Mouse (Mus musculus): ENCODE data around the gene Gng5. TPM values are rescaled to one million over a fixed set of nuclear protein-coding genes. Genes with fewer than 3 reads are reported as not detected.

Gene Gng5
- 505 and 578 TPM in 2 replicates for polyA plus RNA-seq (2012; rRNA removed)

DNA sequence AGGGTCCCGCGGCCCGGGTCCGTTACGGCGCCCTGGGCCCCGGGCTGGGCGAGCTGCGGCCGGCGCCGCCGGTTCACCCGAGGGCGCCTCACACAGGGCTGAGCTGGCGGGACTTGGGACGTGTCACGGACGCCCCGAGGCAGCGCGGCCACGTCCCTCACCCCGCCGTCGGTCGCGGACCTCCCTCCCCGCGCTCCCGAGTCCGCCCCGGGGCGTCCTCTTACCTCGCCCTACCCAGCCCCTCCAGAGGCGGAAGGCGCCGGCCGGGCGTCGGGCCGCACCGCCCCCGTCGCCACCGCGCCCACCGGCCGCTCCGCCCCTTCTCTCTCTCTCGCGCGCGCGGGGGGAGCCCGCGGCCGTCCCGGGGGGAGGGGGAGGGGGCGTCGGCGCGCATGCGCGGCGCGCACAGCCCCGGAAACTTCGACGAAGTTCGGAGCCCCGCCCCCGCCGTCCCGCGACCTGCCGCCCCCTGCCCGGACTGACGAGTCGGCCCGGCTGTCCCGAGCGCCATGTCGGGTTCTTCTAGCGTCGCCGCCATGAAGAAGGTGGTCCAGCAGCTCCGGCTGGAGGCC, at the start of gene Gng5, which contains the start of gene Spata1:
Gene Gng5, plus strand, starts transcription at position 377 of the 572 bp plus-strand sequence.
Gene Spata1, minus strand, starts transcription at position 323 of the 572 bp plus-strand sequence.
- peak; percentile 67 for DNase-seq (ENCODE audit: low read depth, low spot score)
- WGBS, result 2% methylated on average over 75 of the region's 88 CpGs

DNA sequence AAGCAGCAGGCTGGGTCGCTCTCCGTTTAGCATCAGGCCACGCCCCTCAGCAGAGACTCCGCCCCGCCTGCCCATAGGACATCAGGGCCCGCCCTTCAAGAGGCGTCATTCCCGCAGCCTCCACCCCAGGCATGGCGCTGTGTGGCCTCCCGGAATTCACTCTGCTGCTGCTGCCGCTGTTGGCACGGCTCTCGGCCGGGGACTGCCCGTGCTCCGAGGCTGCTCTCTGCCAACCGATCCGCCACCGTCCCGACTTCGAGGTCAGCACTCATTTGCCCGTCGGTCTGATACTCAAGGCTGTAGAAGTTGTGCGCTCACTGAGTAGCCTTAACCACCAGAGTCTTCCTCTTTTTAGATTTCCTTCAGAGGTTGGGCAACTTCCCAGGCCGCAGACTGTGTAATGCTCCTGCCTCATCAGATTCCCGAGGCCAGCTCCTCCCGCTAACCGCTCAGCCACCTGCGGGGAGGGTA, 49.2 kb upstream of the Gng5 start:
- WGBS, result under 1% methylated on average over 29 of the region's 29 CpGs
- peak; percentile 72 for DNase-seq (ENCODE audit: low read depth, low spot score)

DNA sequence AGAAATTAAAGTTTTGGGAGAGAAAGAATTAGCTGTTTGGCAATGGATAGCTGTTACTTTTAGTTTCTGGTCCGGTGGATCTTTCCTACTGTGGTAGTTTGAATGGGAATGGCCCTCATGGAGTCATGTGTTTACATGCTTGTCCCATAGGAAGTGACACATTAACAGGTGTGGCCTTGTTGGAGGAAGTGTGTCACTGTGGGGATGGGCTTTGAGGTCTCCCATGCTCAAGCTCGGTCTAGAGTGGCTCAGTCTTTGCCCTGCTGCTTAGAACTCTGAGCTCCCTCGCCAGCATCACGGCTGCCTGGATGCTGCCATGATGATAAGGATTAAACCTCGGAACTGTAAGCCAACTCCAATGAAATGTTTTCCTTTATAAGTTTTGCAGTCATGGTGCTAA, 48.2 kb upstream of the Gng5 start:
- no peak for DNase-seq (ENCODE audit: low read depth, low spot score)
- 87% methylated on average over 5 of the region's 5 CpGs for WGBS

DNA sequence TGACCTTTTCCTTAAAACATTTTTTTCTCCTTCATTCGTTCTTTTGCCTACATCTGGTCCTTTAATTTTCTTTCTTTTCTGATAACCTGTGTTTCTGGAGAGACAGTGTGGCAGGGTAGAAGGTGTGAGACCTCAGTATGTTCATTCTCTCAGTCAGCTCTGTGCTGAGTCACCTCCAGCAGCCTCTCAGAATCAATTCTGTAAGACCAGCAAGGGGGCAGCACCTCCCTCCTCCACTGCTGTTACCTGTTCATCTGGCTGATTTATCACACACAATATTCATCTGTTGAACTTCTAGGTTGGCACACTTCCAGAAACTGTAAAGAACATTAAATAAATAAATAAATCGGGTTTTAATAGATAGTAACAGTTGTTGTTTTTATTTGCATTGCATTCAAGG, 36.7 kb upstream of the Gng5 start:
- WGBS, result 44% methylated on average over 2 of the region's 2 CpGs
- DNase-seq (ENCODE audit: low read depth, low spot score), result no peak

DNA sequence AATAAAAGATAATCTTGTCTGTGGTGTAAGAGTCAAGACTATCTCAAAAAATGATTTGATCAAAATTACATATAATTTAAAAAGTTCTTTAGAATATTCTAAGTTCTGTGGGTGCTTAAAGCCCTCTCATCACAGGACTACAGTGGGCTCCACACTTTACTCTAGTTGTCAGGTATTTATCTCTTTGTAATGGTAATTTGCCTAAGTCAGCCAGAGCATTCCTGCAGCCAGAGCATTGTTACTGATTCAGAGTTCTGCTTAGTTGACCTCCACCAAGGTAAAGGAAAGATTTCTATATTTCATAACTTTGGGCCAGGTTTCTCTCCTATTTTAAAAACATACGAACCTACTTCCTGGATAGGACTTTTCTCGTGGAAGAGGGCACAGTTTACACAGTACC, 30.4 kb upstream of the Gng5 start:
- DNase-seq (ENCODE audit: low read depth, low spot score), result no peak
- WGBS, result 62% methylated on average over 2 of the region's 2 CpGs

DNA sequence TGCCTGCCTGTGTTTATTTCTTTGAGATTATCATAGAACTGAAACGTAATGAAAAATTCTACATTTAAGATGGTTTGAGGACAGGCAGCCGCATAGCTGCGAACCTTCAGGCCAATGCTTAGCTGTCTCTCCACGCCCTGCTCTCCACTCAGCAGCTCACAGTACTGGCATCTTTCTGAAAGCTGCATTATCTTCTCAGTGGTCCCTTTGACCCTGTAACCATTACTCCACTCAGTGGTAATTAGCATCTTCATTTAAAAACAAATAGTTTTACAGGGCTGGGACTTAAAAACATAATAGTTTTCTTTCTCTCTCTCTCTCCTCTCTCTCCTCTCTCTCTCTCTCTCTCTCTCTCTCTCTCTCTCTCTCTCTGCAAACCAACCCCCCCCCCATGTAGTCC, 26.9 kb upstream of the Gng5 start:
- DNase-seq (ENCODE audit: low read depth, low spot score), result no peak
- 77% methylated on average over 4 of the region's 4 CpGs for WGBS

DNA sequence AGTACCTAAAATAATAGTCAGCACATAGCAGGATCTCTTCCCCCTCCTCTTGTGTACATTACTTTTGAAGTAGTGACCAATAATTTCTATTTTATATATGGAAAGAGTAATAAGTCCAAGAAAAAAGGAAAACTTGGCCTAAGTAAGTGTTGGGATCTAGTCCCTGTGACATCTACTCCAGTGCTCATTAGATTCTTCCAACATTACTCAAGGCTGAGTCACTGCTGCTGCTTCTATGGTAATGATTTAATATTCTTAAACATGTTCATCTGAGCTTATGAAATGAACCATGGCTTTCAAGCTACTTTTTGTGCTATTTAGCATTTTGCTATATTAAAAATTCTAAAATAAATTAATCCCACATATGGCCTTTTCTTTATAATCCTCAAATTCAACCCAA, 25.9 kb upstream of the Gng5 start:
- DNase-seq (ENCODE audit: low read depth, low spot score), result no peak

DNA sequence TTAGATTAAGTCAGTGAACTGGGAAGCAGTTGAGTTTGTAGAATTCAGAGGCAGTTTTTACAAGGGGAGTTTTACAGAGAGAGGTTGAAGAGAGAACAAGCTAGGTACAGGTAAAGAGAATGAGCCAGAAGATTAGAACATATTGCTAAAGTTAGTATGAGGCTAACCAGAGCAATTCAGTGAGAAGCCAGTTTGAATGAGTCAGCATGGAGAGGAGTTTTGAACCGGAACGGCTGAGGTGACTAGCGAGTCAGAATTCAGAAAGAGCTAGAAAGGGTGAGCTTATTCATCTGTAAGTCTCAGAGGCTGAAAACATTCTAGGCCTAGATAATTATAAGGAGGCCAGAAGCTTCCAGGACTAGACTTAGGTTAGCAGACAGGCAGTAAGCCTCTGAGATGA, 25.2 kb upstream of the Gng5 start:
- DNase-seq (ENCODE audit: low read depth, low spot score), result no peak
- WGBS, result 86% methylated on average over 3 of the region's 3 CpGs

DNA sequence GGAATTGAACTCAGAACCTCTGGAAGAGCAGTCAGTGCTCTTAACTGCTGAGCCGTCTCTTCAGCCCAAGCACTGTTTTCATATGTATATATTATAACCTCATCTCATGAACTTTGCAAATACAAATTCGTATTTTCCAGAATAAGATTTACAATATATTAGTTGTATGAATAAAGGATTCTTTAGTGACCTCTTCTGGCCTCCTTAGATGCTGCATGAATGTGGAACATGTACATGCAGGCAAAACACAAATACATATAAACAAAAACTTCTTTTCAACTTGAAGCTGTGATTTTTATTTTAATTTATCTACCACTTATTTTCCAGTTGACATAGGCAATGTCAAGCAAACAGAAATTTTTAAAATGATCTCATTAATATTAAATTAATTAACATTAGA, 17.6 kb upstream of the Gng5 start:
- WGBS, result 44% methylated on average over 2 of the region's 2 CpGs
- no peak for DNase-seq (ENCODE audit: low read depth, low spot score)

DNA sequence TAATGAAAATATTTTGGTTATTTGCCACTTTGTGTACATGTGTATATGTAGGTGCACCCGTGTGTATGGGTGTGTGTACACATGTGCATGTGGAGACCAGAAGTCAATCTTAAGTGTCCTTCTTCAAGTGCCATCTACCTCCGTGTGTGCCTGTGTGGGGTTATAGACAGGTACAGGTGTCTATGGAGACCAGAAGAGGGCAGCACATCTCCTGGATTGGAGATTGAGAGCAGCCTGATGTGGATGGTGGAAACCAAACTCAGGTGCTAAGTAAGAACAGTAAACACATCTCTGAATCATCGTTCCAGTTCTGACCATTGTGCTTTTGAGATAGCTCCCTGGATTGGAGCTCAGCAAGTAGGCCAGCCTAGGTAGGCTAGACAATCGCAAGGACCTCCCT, 13.1 kb upstream of the Gng5 start:
- no peak for DNase-seq (ENCODE audit: low read depth, low spot score)
- 80% methylated on average over 4 of the region's 4 CpGs for WGBS

DNA sequence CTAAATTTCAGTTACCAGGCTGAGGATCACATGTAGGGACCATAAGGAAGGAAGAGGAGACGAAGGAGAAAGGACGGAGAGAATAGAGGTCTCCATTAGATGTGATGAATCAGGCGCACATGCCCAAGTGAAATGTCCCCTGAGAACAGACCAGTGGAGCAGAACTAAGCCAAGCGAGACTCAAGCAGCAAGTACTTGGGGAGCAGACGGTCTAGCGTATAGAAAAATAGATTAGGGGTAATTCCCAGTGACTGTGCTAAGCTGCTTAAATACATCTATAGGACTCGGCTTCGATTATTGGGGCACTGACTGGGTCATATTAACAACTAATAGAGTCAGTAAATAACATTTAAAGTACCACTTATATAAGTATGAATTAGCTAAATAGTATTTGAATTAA, 4.7 kb upstream of the Gng5 start:
- no peak for DNase-seq (ENCODE audit: low read depth, low spot score)
- 94% methylated on average over 8 of the region's 8 CpGs for WGBS

DNA sequence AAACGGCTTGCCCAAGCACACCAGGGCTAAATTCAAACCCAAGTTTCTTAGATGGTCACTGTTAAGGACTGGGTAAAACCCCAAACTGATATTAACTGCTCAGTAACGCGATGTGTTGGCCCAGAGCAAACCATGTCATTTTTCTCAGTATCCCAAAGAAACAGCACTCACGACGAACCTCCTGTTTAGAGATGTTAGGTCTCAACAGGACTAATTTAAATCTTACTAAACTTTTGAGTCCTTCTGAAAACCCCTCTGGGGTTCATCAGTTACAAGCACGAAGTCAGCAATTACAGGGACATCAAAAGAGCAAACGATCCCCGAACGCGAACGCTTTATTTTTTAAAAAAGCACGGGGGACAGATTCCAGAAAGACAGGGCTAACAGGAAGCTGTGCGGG, 618 bp upstream of the Gng5 start:
- no peak for DNase-seq (ENCODE audit: low read depth, low spot score)
- WGBS, result 2% methylated on average over 13 of the region's 13 CpGs

DNA sequence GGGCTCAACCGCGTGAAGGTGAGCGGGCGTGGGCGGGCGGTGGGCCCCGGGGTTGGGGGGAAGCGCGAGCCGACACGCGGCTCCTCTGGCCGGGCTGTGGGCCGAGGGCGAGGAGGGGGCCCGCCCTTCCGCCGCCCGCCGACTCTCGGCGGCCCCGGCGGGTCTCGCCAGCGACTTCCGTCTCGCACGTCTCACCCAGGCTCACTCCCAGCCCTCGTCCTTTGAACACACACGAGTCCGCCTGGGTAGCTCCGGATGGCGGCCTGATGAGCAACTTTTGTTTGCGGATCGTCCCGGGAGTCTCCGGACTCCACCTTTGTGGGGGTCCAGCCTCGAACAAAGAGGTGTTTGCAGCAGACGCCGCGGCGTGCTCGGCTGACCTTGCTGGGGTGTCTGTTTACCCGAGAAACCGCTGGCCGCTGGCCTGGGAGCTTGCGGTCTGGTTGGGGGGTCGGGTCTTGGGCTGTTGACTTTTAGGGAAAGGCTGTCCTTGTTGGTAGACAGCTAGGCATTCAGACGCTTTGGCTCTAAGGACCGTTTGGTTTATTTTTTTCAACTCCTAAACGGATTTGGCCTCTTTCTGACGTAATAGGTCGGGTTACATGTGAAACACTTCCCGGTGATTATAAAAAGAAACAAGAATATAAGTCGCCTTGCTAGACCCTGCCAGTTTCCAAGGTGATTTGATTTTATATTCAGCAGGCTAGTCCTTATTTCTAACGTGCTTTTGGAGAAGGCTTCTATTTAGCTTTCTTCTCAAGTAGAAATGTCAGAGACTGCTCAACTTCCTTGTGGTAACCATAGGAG, 599 bp downstream of the Gng5 start:
- DNase-seq (ENCODE audit: low read depth, low spot score), result no peak
- 1% methylated on average over 57 of the region's 57 CpGs for WGBS

DNA sequence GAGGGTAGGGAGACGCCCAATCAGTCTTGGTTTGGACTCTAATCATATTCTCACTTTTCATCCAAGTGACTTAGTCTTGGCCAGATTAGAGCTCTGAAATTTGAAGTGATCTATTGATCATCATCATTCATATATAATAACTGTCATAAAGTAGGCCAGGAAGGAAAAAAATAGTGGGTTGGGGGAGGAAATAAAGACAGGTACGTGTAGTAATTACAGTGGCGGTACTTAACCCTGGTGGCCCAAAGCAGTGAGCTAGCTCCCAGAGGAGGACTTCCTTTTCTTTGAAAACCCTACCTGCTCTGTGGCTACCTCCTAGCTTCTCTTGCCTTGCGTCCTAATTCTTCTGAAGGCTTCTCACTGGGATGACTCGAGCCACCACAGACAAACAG, 1.2 kb downstream of the Gng5 start:
- 2% methylated on average over 5 of the region's 5 CpGs for WGBS

DNA sequence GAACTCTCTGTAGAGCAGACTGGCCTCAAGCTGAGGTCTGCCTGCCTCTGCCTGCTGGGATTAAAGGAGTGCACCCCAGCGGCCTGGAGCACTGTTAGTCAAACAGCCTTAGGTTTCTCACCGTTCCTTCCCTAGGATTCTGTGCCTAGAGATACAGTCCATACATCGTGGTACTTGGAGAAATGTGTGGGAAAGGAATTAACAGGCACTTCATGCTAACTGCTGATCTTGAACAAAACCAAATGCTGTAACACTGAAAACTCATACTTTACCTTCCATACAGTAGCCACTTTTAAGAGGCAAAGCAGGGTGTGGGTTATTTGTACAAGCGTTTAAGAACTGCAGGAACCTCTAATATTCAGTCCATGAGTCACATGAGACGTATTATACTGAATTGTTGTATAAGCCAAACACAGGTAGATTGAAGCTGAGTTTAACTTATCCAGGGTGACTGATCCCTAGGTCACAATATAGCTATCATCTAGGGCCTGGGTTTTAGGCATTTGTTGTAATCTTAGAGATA, 2.1 kb downstream of the Gng5 start:
- DNase-seq (ENCODE audit: low read depth, low spot score), result no peak
- 11% methylated on average over 5 of the region's 5 CpGs for WGBS

More for the DNA sequence above, 1.2 kb downstream of the Gng5 start:
- DNase-seq (ENCODE audit: low read depth, low spot score), result no peak

DNA sequence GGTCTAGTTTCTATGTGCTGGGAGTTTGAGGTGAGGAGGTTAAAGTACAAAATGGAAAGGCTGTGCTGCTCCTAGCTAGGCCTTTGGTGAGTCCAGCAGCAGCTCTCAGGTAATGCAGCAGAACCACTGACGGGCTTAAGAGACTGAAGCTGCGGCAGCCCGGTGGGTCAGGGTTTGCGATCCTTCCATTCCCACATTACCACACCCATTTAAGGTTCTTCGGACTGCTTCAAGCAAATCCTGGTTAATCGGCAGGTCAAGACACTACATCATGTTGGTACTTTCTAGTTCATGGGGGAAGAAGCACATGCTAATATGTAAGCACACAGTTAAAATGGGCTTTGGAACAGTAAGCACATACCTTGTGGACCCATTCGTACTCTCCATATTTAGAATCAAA, 7.1 kb downstream of the Gng5 start:
- DNase-seq (ENCODE audit: low read depth, low spot score), result no peak
- 92% methylated on average over 7 of the region's 7 CpGs for WGBS

DNA sequence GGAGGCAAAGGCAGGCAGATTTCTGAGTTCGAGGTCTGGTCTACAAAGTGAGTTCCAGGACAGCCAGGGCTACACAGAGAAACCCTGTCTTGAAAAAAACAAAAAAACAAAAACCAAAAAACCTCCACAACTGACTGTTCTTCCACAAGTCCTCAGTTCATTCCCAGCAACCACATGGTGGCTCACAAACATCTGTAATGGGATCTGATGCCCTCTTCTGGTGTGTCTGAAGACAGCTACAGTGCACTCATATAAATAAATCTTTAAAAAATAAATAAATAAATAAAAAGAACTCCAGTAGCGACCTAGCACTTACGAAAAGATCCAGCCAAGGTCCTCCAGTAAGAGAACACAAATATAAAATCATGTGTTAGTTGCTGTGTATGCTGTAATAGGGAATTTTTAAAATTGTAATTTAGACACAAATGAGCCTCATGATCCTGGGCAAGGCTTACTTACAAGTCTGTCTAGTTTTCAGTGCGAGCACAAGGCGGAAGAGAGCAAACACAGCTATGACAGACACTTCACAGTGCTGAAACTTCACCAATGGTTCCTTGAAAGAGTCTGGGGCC, 20.7 kb downstream of the Gng5 start:
- DNase-seq (ENCODE audit: low read depth, low spot score), result no peak
- 18% methylated on average over 5 of the region's 5 CpGs for WGBS

DNA sequence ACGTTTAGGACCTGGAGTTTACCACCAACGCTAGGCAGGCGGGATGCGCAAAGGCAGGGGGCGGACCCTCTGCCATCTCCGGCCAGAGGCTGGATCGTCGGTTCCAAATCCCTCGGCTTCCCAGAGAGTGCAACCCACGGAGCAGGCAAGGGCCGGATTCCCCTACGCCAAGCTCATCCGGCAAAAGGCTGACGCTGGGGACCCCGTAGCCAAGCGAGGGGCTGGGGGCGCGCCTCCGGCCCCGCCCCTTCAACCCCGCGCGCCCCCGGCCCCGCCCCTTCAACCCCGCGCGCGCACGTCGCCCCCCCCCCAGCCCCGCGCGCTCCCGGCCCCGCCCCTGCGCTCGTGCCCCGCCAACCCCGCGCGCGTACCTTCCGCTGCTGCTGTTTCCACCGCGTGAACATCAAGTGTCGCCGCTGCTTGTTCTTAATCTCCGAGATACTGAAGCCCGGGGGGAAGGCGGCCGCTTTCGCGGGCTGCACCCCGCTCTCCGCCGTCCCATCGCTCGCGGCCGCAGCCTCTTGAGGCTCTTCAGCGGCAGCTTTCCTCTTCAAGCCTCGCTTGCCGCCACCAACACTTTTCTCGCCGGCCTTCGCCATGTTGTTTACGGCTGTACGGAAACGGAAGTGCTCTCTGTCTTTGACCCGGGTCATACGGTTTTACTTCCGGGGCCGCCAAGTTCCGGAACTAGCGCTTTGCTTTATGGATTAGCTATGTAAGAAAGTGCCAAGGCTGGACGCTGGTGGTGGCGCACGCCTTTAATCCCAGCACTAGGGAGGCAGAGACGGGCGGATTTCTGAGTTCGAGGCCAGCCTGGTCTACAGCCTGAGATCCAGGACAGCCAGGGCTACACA, 21.4 kb downstream of the Gng5 start, which contains the start of gene Rpf1:
Gene Rpf1, minus strand, starts transcription at position 632 of the 854 bp plus-strand sequence.
- DNase-seq (ENCODE audit: low read depth, low spot score), result peak; percentile 87
- under 1% methylated on average over 67 of the region's 82 CpGs for WGBS

DNA sequence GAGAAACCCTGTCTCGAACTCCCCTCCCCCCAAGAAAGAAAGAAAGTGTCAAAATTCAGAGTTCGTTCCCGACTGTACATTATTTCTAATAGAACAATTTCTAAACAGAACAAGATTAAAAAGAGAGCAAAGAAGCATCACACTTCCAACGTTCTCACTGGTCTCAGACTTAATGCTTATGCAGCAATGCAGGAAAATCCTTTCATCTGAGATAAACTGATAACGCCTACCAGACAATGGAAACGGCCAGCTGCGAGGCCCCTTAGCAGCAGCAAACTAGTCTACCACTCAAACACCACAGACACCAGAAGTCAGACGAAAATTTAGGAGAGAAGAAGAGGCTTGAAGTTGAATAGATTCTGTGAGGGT, 22.0 kb downstream of the Gng5 start:
- 16% methylated on average over 8 of the region's 8 CpGs for WGBS

DNA sequence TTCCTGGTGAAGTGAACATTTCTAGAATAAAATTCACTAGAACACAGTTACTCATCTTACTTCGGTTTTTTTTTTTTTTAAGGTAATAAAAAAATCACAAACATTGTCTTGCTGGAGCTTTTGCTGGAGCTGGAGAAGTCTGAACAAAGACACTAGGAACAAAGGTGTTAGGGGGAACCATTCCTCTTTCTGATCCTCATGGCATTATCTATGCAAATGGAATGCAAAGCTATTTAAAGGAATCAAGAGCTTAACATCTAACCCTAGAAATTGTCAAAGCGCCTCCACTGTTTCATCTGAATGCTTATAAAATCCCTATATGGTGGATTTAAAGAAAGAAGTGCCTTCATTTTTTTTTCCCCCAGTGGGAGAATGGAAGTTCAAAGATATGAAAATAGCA, 28.7 kb downstream of the Gng5 start:
- WGBS, result 36% methylated on average over 2 of the region's 2 CpGs
- no peak for DNase-seq (ENCODE audit: low read depth, low spot score)

More for the DNA sequence above, 22.0 kb downstream of the Gng5 start:
- no peak for DNase-seq (ENCODE audit: low read depth, low spot score)
